Comparison of ENCODE assay signal across 16 mouse cellular contexts in the genomic region with DNA sequence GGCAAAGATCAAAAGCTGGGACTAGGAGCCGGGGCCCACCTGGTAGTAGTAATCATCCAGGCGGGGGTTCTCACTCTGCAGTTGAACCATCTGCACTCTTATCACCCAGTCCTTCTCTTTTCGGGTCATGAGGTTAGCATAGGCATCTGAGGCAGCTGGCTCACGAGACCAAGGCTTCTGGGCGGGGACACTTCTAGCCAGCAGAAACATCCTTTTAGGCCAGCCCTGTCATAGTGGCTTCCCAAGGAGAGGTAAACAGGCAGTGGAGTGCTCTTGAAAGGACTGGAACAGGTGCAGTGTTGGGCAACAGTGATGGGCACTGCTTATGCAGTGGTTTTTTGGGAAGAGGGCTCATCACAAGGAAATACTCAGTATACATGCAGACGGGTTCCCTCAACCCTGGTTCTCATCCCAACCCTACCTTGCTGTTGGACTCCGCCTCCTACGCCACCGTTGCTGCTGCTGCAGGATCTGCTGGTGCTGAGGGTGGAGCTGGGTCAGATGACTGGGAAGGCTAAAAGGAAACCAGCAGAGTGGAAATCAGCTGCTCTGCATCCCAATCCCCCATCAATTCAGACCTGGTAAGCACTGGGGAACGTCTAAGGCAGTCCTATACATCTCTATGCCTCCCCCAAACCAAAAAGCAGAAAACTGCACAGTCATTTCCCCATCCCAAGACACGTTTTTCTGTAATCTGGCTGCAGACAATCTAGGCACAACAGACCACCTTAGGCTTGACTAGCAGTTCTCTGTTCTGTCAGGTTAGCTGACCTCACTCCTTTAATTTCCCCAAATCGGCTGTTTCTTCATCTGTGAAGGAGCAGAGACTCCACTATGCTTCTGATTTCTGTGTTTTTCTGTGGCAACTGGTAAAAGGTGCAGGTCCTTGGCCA. TPM values are rescaled to one million over a fixed set of nuclear protein-coding genes. Genes with fewer than 3 reads are reported as not detected.
A peak's percentile ranks its signal among the peaks of the same experiment; 100 is the strongest.
DNase-seq lines count a peak whose midpoint lies in the region; ATAC-seq lines count a peak whose summit lies in the region.
"Had no signal": no experiment of that assay in that cellular context is flagged by ENCODE, and none has a peak within 500 bp of the region (broad histone marks: within the 10 kb centered on the region; RNA-seq: fewer than 3 reads in every experiment).

No protein-coding gene starts in this region.

- no peaks in the 10 kb centered on the region for H3K27me3 ChIP-seq in heart, embryonic 13.5 days (replicated peaks)
- H3K27me3 ChIP-seq in heart, embryonic 10.5 days (ENCODE audit: insufficient read depth, poor library complexity, severe bottlenecking): peaks cover 8% of the 10 kb centered on the region; the same call in 1 of the 2 replicates
- no peaks in the 10 kb centered on the region for H3K27me3 ChIP-seq in liver, embryonic 16.5 days (ENCODE audit: control insufficient read depth, insufficient read depth, low read depth, low read length)
- H3K27me3 ChIP-seq in forebrain, embryonic 15.5 days: no peaks in the 10 kb centered on the region

- no peak overlapping the region for H3K4me3 ChIP-seq in heart, embryonic 13.5 days
- H3K4me3 ChIP-seq in heart, embryonic 10.5 days: no peak overlapping the region
- H3K4me3 ChIP-seq in liver, embryonic 16.5 days (ENCODE audit: low read depth, low read length): no peak overlapping the region
- no peak overlapping the region for H3K4me3 ChIP-seq in forebrain, embryonic 15.5 days
- H3K4me3 ChIP-seq: embryonic facial prominence, embryonic 15.5 days had no signal

- peak; percentile 15; the same call in 1 of the 2 replicates for ATAC-seq in heart, embryonic 13.5 days (ENCODE audit: extremely low read depth, insufficient number of reproducible peaks, low FRiP score, low TSS enrichment)
- peak; percentile 55 for ATAC-seq in liver, embryonic 16.5 days (ENCODE audit: low read depth)
- ATAC-seq in forebrain, embryonic 15.5 days (replicated peaks): no peak

- DNase-seq in heart, embryonic 10.5 days (ENCODE audit: low spot score): no peak
- DNase-seq in c-Kit-positive CD71-positive TER-119-negative erythroid progenitor cells, embryonic 14.5 days (ENCODE audit: low read depth): peak; percentile 52
- DNase-seq in thymus, postnatal 36 days: peak; percentile 37 to 58
- no peak for DNase-seq in urinary bladder, postnatal 10 days (ENCODE audit: low spot score)
- no peak for DNase-seq in gastrocnemius, postnatal 10 days
- DNase-seq: adrenal gland, postnatal 10 days; cerebellum, adult 8-10 months; heart, postnatal 10 days; kidney, adult 2 months; midbrain, embryonic 14.5 days had no signal

- H3K4me1 ChIP-seq in heart, embryonic 13.5 days: peaks cover 17% of the 10 kb centered on the region
- peaks cover 33% of the 10 kb centered on the region for H3K4me1 ChIP-seq in heart, embryonic 10.5 days
- peaks cover 15% of the 10 kb centered on the region for H3K4me1 ChIP-seq in liver, embryonic 16.5 days (ENCODE audit: control insufficient read depth, low read depth, low read length)
- no peaks in the 10 kb centered on the region for H3K4me1 ChIP-seq in forebrain, embryonic 15.5 days
- H3K4me1 ChIP-seq: embryonic facial prominence, embryonic 15.5 days had no signal

- H3K9me3 ChIP-seq in heart, embryonic 13.5 days: no peaks in the 10 kb centered on the region
- no peaks in the 10 kb centered on the region for H3K9me3 ChIP-seq in heart, embryonic 10.5 days
- no peaks in the 10 kb centered on the region for H3K9me3 ChIP-seq in liver, embryonic 16.5 days (replicated peaks; ENCODE audit: control insufficient read depth, low read length)
- H3K9me3 ChIP-seq in forebrain, embryonic 15.5 days: no peaks in the 10 kb centered on the region
- H3K9me3 ChIP-seq: embryonic facial prominence, embryonic 15.5 days had no signal

- no peak overlapping the region for H3K4me2 ChIP-seq in heart, embryonic 13.5 days
- no peak overlapping the region for H3K4me2 ChIP-seq in liver, embryonic 16.5 days (ENCODE audit: low read depth, low read length)
- no peak overlapping the region for H3K4me2 ChIP-seq in forebrain, embryonic 15.5 days (replicated peaks)
- H3K4me2 ChIP-seq: embryonic facial prominence, embryonic 15.5 days had no signal

- 35% methylated on average over 12 of the region's 12 CpGs for WGBS in heart, embryonic 13.5 days
- WGBS in heart, embryonic 10.5 days: 32% methylated on average over 12 of the region's 12 CpGs
- WGBS in liver, embryonic 16.5 days (ENCODE audit: insufficient replicate concordance): 20% methylated on average over 12 of the region's 12 CpGs
- 58% methylated on average over 12 of the region's 12 CpGs for WGBS in forebrain, embryonic 15.5 days

- no peaks in the 10 kb centered on the region for H3K36me3 ChIP-seq in heart, embryonic 13.5 days
- no peaks in the 10 kb centered on the region for H3K36me3 ChIP-seq in heart, embryonic 10.5 days
- no peaks in the 10 kb centered on the region for H3K36me3 ChIP-seq in liver, embryonic 16.5 days (ENCODE audit: control insufficient read depth, insufficient read depth)
- H3K36me3 ChIP-seq in forebrain, embryonic 15.5 days: no peaks in the 10 kb centered on the region
- H3K36me3 ChIP-seq: embryonic facial prominence, embryonic 15.5 days had no signal

- no peak overlapping the region for H3K27ac ChIP-seq in heart, embryonic 13.5 days (replicated peaks)
- no peak overlapping the region for H3K27ac ChIP-seq in heart, embryonic 10.5 days
- no peak overlapping the region for H3K27ac ChIP-seq in liver, embryonic 16.5 days (ENCODE audit: low read length)
- H3K27ac ChIP-seq in forebrain, embryonic 15.5 days (replicated peaks): no peak overlapping the region
- H3K27ac ChIP-seq: embryonic facial prominence, embryonic 15.5 days had no signal

- H3K9ac ChIP-seq in heart, embryonic 13.5 days: no peak overlapping the region
- H3K9ac ChIP-seq in liver, embryonic 16.5 days (ENCODE audit: low read depth, low read length): no peak overlapping the region
- no peak overlapping the region for H3K9ac ChIP-seq in forebrain, embryonic 15.5 days (replicated peaks)
- H3K9ac ChIP-seq: embryonic facial prominence, embryonic 15.5 days had no signal

RNA-seq across cellular contexts. Expression of a gene that starts 7.7 kb away (rescaled TPM):
- 4.7 and 4.9 TPM in 2 replicates for polyA plus RNA-seq in heart, embryonic 13.5 days (2015; fragmentation: Nextera tagmentation; extraction: Ambion mirVana)
- 8.2 and 8.8 TPM in 2 replicates for polyA plus RNA-seq in heart, embryonic 10.5 days (2016; fragmentation: Nextera tagmentation; extraction: Ambion mirVana)
- 3.2 and 3.5 TPM in 2 replicates for polyA plus RNA-seq in liver, embryonic 16.5 days (2015; fragmentation: Nextera tagmentation; extraction: Ambion mirVana)
- polyA plus RNA-seq in forebrain, embryonic 15.5 days (2015; fragmentation: Nextera tagmentation; extraction: Ambion mirVana): 8.4 and 9.9 TPM in 2 replicates
- total RNA-seq in gastrocnemius, postnatal 10 days (2021): 1 to 10 TPM; 7.6 to 8.9 TPM

RNA-seq across cellular contexts. Expression of a gene that starts 21.6 kb away (rescaled TPM):
- 268 and 284 TPM in 2 replicates for polyA plus RNA-seq in heart, embryonic 13.5 days (2015; fragmentation: Nextera tagmentation; extraction: Ambion mirVana)
- 143 and 154 TPM in 2 replicates for polyA plus RNA-seq in heart, embryonic 10.5 days (2016; fragmentation: Nextera tagmentation; extraction: Ambion mirVana)
- polyA plus RNA-seq in liver, embryonic 16.5 days (2015; fragmentation: Nextera tagmentation; extraction: Ambion mirVana): 426 and 495 TPM in 2 replicates
- polyA plus RNA-seq in forebrain, embryonic 15.5 days (2015; fragmentation: Nextera tagmentation; extraction: Ambion mirVana): 67.0 and 71.9 TPM in 2 replicates
- 100 to 1,000 TPM; 109 to 137 TPM for total RNA-seq in gastrocnemius, postnatal 10 days (2021)

RNA-seq across cellular contexts. Expression of a gene that starts 34.6 kb away (rescaled TPM):
- 0.14 TPM in 1 of 2 replicates, not detected in the other for polyA plus RNA-seq in heart, embryonic 13.5 days (2015; fragmentation: Nextera tagmentation; extraction: Ambion mirVana)
- polyA plus RNA-seq in heart, embryonic 10.5 days (2016; fragmentation: Nextera tagmentation; extraction: Ambion mirVana): 0.11 TPM in 1 of 2 replicates, not detected in the other
- 0.05 and 0.07 TPM in 2 replicates for polyA plus RNA-seq in liver, embryonic 16.5 days (2015; fragmentation: Nextera tagmentation; extraction: Ambion mirVana)
- not detected in 2 replicates for polyA plus RNA-seq in forebrain, embryonic 15.5 days (2015; fragmentation: Nextera tagmentation; extraction: Ambion mirVana)
- not detected for total RNA-seq in gastrocnemius, postnatal 10 days (2021)
- total RNA-seq: adrenal gland, postnatal 10 days; gastrocnemius, adult 18-20 months; heart, postnatal 10 days; layer of hippocampus, postnatal 10 days had no signal
- polyA plus RNA-seq: embryonic facial prominence, embryonic 15.5 days; kidney, adult 2 months; midbrain, embryonic 14.5 days had no signal

Comparison
In these comparisons a context has a peak if more than half of its experiments do, and no peak if none do; other contexts are left out.
1. DNase-seq: peak in c-Kit-positive CD71-positive TER-119-negative erythroid progenitor cells, embryonic 14.5 days (single experiment) and thymus, postnatal 36 days (2 of 2); none in heart, embryonic 10.5 days (single experiment), urinary bladder, postnatal 10 days (single experiment) and gastrocnemius, postnatal 10 days (single experiment).